Mouse (Mus musculus) retina, postnatal 7 days (tissue): Measurements from ENCODE around the gene Gpm6a.
"Not testable (repeated sequence)": the region's sequence is repeated elsewhere in the genome, so short reads cannot be mapped to it uniquely, and the experiment has no call there.

Source experiments
- DNase-seq: peaks from one replicate; pipeline ENCODE4 v3.0.0-alpha.2; 2012; ENCODE audit warnings: low read depth, low spot score

The Gpm6a gene

GRCm38 (mm10) chr8:55002946-55003345 lies 48.3 kb downstream of the Gpm6a start:
- no peak for DNase-seq

GRCm38 (mm10) chr8:55012228-55012627 lies 57.6 kb downstream of the Gpm6a start:
- no peak for DNase-seq

- DNase-seq = no peak
Observed at GRCm38 (mm10) chr8:55017071-55017470, 62.4 kb downstream of the Gpm6a start.

- no peak for DNase-seq
Observed at GRCm38 (mm10) chr8:55025851-55026660, 71.4 kb downstream of the Gpm6a start.

GRCm38 (mm10) chr8:55026661-55027000 lies 72.0 kb downstream of the Gpm6a start:
- no peak for DNase-seq

- DNase-seq = no peak
Observed at GRCm38 (mm10) chr8:55028371-55028770, 73.7 kb downstream of the Gpm6a start.

DNA sequence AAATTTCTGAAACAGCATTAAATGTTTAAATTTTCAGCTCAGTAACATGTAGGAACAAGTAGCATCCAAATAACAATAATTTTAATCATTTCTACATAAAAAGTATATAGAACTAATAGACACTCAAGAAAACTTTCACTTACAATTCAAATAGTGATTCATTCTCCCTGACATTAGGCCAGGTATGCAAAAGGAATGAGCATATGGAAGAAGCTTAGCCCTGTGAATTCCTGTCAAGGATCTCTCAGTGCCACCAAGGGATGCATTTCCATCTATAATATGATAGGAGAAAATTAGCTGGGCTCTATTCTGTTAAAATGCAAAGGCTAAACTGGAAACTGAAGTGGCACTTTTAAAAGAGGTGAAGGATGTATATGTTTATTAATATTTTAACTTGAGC lies 76.5 kb downstream of the Gpm6a start:
- no peak for DNase-seq

DNA sequence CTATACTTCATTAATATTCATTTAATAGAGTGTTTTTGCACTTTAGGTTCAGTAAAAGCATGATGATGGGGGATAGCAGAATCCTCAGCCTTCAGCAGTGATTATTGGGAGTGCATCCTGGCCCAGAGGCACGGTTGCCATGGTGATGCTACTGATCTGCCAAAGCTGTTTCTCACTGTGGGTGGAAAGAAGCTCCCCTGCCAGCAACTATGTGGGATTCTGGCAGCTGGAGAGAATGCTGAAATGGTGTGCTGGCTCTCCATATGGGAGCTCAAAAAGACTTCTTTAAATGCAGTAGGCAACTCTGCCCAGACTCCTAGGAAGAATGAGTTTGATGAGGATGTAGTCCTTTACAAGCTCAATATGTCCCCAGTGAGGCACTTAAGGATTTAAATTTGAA lies 79.7 kb downstream of the Gpm6a start:
- peak; percentile 9 for DNase-seq

DNA sequence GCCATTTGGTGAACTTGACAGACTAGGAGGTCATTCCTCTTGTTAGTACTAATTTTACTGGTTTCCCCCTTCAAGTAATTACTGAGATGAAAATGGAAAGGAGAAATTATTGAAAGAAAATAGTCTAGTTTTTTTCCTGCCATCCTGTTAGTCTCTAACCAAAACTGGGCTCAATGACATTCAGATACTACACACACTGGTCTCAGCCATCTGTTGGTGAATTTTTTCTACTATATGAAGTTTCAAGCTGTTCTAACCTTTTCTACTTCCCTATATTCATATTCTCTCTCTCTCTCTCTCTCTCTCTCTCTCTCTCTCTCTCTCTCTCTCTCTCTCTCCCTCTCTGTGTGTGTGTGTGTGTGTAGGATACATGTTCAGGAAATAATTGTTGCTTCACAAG lies 80.8 kb downstream of the Gpm6a start:
- no peak for DNase-seq

- no peak for DNase-seq
Observed at GRCm38 (mm10) chr8:55042955-55043354, 88.3 kb downstream of the Gpm6a start.

GRCm38 (mm10) chr8:55048396-55048795 lies 93.8 kb downstream of the Gpm6a start:
- no peak for DNase-seq

- DNase-seq = no peak
Observed at GRCm38 (mm10) chr8:55049979-55050378, 95.3 kb downstream of the Gpm6a start.

DNA sequence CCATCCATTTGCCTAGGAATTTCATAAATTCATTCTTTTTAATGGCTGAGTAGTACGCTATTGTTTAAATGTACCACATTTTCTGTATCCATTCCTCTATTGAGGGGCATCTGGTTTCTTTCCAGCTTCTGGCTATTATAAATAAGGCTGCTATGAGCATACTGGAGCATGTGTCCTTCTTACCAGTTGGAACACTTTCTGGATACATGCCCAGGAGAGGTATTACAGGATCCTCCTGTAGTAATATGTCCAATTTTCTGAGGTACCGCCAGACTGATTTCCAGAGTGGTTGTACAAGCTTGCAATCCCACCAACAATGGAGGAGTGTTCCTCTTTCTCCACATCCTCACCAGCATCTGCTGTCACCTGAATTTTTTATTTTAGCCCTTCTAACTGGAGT lies 114.2 kb downstream of the Gpm6a start:
- not testable (repeated sequence) for DNase-seq

- no peak for DNase-seq
Observed at GRCm38 (mm10) chr8:55073481-55073880, 118.8 kb downstream of the Gpm6a start.

GRCm38 (mm10) chr8:55102195-55102594 lies 147.6 kb downstream of the Gpm6a start:
- no peak for DNase-seq

GRCm38 (mm10) chr8:55103065-55103464 lies 148.4 kb downstream of the Gpm6a start:
- DNase-seq = no peak

GRCm38 (mm10) chr8:55103891-55104481 lies 149.3 kb downstream of the Gpm6a start:
- DNase-seq = peak; percentile 5
